Mouse (Mus musculus) erythroblast, embryonic 14.5 days (primary cell): ENCODE results near the gene Qpct.

Experiments
- GATA1 ChIP-seq: IDR thresholded peaks from 2 replicates; pipeline ENCODE4 v1.6.1; 2012; ENCODE audit warnings: low read length, inconsistent platforms, mixed read lengths
- TAL1 ChIP-seq: IDR thresholded peaks from 3 replicates; pipeline ENCODE4 v1.6.1; 2012; ENCODE audit warnings: low read length, inconsistent platforms, mixed read lengths

DNA sequence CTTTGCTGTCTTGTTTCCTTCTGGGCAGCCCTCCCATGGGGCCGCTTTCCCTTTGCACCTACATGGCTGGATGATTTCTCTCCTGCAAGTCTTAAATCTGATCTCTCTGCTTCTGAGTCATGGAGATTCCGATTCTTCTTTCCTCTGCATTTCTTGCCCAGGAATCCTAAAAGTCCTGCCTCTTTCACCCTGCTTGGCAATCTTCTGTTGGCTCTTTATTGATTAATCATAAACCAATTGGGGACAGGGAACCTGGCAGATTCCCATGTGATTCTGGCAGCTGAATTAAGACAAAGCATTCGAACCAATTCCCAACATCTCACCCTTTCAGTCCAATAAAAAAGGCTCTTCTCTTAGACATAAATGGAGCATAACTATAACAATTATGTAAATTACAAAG lies 22.5 kb upstream of the Qpct start:
- no peak for TF ChIP-seq GATA1
- no peak for TF ChIP-seq TAL1
